Mouse (Mus musculus) kidney, embryonic 14.5 days (tissue): ENCODE data around the gene Ier3. TPM values are rescaled to one million over a fixed set of nuclear protein-coding genes. Genes with fewer than 3 reads are reported as not detected.

ENCODE experiments used
- ATAC-seq: fragments of 200-750 bp; cut with Nextera tagmentation; 2 replicates; pipeline ENCODE4 v1.8.0; 2017; ENCODE audit warnings: moderate number of reproducible peaks, mild to moderate bottlenecking, moderate TSS enrichment, moderate library complexity; ENCODE audit not compliant: low FRiP score, low TSS enrichment
- H3K27ac ChIP-seq: fragments of 300-500 bp; sonication (generic); 2 replicates; pipeline ENCODE4 v1.5.1; 2014; ENCODE audit warnings: low read depth, mild to moderate bottlenecking, low read length, moderate library complexity, mixed read lengths
- H3K27me3 ChIP-seq: fragments of 300-500 bp; sonication (generic); 2 replicates; pipeline ENCODE4 v1.6.1; 2014; ENCODE audit warnings: mild to moderate bottlenecking, low read length; ENCODE audit not compliant: control insufficient read depth, insufficient read depth
- H3K36me3 ChIP-seq: fragments of 300-500 bp; sonication (generic); 2 replicates; pipeline ENCODE4 v1.6.1; 2014; ENCODE audit warnings: low read length, mixed read lengths; ENCODE audit not compliant: control insufficient read depth, insufficient read depth
- H3K4me1 ChIP-seq: fragments of 300-500 bp; sonication (generic); 2 replicates; pipeline ENCODE4 v1.6.1; 2014; ENCODE audit warnings: low read length, mixed read lengths; ENCODE audit not compliant: control insufficient read depth, insufficient read depth
- H3K4me2 ChIP-seq: fragments of 300-500 bp; sonication (generic); replicated peaks from 2 replicates; pipeline ENCODE4 v1.6.1; 2014; ENCODE audit warnings: low read depth, mild to moderate bottlenecking, low read length
- H3K4me3 ChIP-seq: fragments of 300-500 bp; sonication (generic); 2 replicates; pipeline ENCODE4 v1.5.1; 2014; ENCODE audit warnings: mild to moderate bottlenecking, low read length
- H3K9ac ChIP-seq: fragments of 300-500 bp; sonication (generic); 2 replicates; pipeline ENCODE4 v1.6.1; 2014; ENCODE audit warnings: low read depth, mild to moderate bottlenecking, low read length, moderate library complexity
- H3K9me3 ChIP-seq: fragments of 300-500 bp; sonication (generic); 2 replicates; pipeline ENCODE4 v1.6.1; 2016; ENCODE audit warnings: low read length; ENCODE audit not compliant: control insufficient read depth
- WGBS: fragments of 180-500 bp; shearing (Covaris S2); extraction: QIAGEN DNeasy Blood & Tissue Kit; methylation state at CpG from one replicate; pipeline ENCODE4 v1.1.7; 2014; 5-methylcytosine and 5-hydroxymethylcytosine counted together
- polyA plus RNA-seq: library from polyadenylated mRNA; unstranded; fragments of >200 nt; fragmentation: Nextera tagmentation; extraction: Ambion mirVana; gene quantifications from 2 replicates; pipeline ENCODE4 v1.2.1, GENCODE M21; 2014

The Ier3 gene
- polyA plus RNA-seq, 1 experiment from 2014 or later: 6.8 TPM

GRCm38 (mm10) chr17:35785140-35785539, 36.3 kb upstream of the Ier3 start:
- Histone ChIP-seq H3K4me3 (no peak overlapping the region), H3K36me3 (no peaks in the 10 kb centered on the region)

GRCm38 (mm10) chr17:35787493-35787892, 34.0 kb upstream of the Ier3 start:
- H3K27me3 ChIP-seq: no peaks in the 10 kb centered on the region
- H3K27ac ChIP-seq: no peak overlapping the region
- H3K4me3 ChIP-seq: no peak overlapping the region
- H3K4me1 ChIP-seq: no peaks in the 10 kb centered on the region
- ATAC-seq: no peak
- H3K9ac ChIP-seq: no peak overlapping the region
- H3K36me3 ChIP-seq: no peaks in the 10 kb centered on the region
- no peak overlapping the region for H3K4me2 ChIP-seq
- no peaks in the 10 kb centered on the region for H3K9me3 ChIP-seq

More at GRCm38 (mm10) chr17:35785140-35785539, 36.3 kb upstream of the Ier3 start:
- Histone ChIP-seq H3K27ac (no peak overlapping the region), H3K9ac (no peak overlapping the region), H3K4me1 (no peaks in the 10 kb centered on the region), H3K4me2 (no peak overlapping the region), H3K27me3 (no peaks in the 10 kb centered on the region), H3K9me3 (no peaks in the 10 kb centered on the region)
- WGBS: 82% methylated on average over 4 of the region's 4 CpGs
- ATAC-seq: no peak

GRCm38 (mm10) chr17:35788025-35788424, 33.5 kb upstream of the Ier3 start:
- Histone ChIP-seq H3K27me3 (no peaks in the 10 kb centered on the region), H3K9me3 (no peaks in the 10 kb centered on the region), H3K27ac (no peak overlapping the region), H3K4me2 (no peak overlapping the region), H3K4me3 (no peak overlapping the region), H3K4me1 (no peaks in the 10 kb centered on the region), H3K9ac (no peak overlapping the region), H3K36me3 (no peaks in the 10 kb centered on the region)
- no peak for ATAC-seq
- WGBS: 73% methylated on average over 3 of the region's 3 CpGs

GRCm38 (mm10) chr17:35790933-35791332, 30.6 kb upstream of the Ier3 start:
- Histone ChIP-seq H3K9me3 (no peaks in the 10 kb centered on the region), H3K27ac (no peak overlapping the region), H3K36me3 (no peaks in the 10 kb centered on the region), H3K9ac (no peak overlapping the region), H3K4me2 (no peak overlapping the region), H3K4me1 (no peaks in the 10 kb centered on the region), H3K4me3 (no peak overlapping the region), H3K27me3 (no peaks in the 10 kb centered on the region)
- ATAC-seq: no peak
- 85% methylated on average over 4 of the region's 4 CpGs for WGBS

GRCm38 (mm10) chr17:35792837-35793236, 28.6 kb upstream of the Ier3 start:
- no peak overlapping the region for H3K4me2 ChIP-seq
- no peaks in the 10 kb centered on the region for H3K36me3 ChIP-seq
- no peaks in the 10 kb centered on the region for H3K27me3 ChIP-seq
- no peak overlapping the region for H3K27ac ChIP-seq
- H3K9me3 ChIP-seq: no peaks in the 10 kb centered on the region
- WGBS: 88% methylated on average over 2 of the region's 2 CpGs
- no peak for ATAC-seq
- H3K9ac ChIP-seq: no peak overlapping the region
- no peak overlapping the region for H3K4me3 ChIP-seq
- H3K4me1 ChIP-seq: no peaks in the 10 kb centered on the region

- Histone ChIP-seq H3K9ac (no peak overlapping the region), H3K36me3 (no peaks in the 10 kb centered on the region), H3K4me1 (no peaks in the 10 kb centered on the region), H3K4me2 (no peak overlapping the region), H3K27ac (no peak overlapping the region), H3K27me3 (no peaks in the 10 kb centered on the region), H3K9me3 (no peaks in the 10 kb centered on the region), H3K4me3 (no peak overlapping the region)
- ATAC-seq: no peak
- 53% methylated on average over 2 of the region's 2 CpGs for WGBS
Observed at GRCm38 (mm10) chr17:35795099-35795498, 26.4 kb upstream of the Ier3 start.

GRCm38 (mm10) chr17:35795656-35796055, 25.8 kb upstream of the Ier3 start:
- Histone ChIP-seq H3K36me3 (no peaks in the 10 kb centered on the region), H3K27me3 (no peaks in the 10 kb centered on the region), H3K4me2 (no peak overlapping the region), H3K4me1 (no peaks in the 10 kb centered on the region), H3K9ac (no peak overlapping the region), H3K4me3 (no peak overlapping the region), H3K27ac (no peak overlapping the region), H3K9me3 (no peaks in the 10 kb centered on the region)
- 80% methylated on average over 6 of the region's 6 CpGs for WGBS
- ATAC-seq: no peak

GRCm38 (mm10) chr17:35796835-35797234, 24.6 kb upstream of the Ier3 start:
- ATAC-seq: no peak
- Histone ChIP-seq H3K9ac (no peak overlapping the region), H3K4me1 (no peaks in the 10 kb centered on the region), H3K9me3 (no peaks in the 10 kb centered on the region), H3K4me3 (no peak overlapping the region), H3K27me3 (no peaks in the 10 kb centered on the region), H3K36me3 (no peaks in the 10 kb centered on the region), H3K27ac (no peak overlapping the region), H3K4me2 (no peak overlapping the region)
- WGBS: 63% methylated on average over 5 of the region's 5 CpGs

GRCm38 (mm10) chr17:35800905-35801304, 20.6 kb upstream of the Ier3 start:
- Histone ChIP-seq H3K4me1 (no peaks in the 10 kb centered on the region), H3K27me3 (no peaks in the 10 kb centered on the region), H3K4me3 (no peak overlapping the region), H3K27ac (no peak overlapping the region), H3K36me3 (no peaks in the 10 kb centered on the region), H3K4me2 (no peak overlapping the region), H3K9me3 (no peaks in the 10 kb centered on the region), H3K9ac (no peak overlapping the region)
- 78% methylated on average over 2 of the region's 2 CpGs for WGBS
- ATAC-seq: no peak

- Histone ChIP-seq H3K27me3 (no peaks in the 10 kb centered on the region), H3K4me1 (no peaks in the 10 kb centered on the region), H3K4me3 (no peak overlapping the region), H3K9me3 (no peaks in the 10 kb centered on the region), H3K36me3 (no peaks in the 10 kb centered on the region), H3K27ac (no peak overlapping the region), H3K4me2 (no peak overlapping the region), H3K9ac (no peak overlapping the region)
- 57% methylated on average over 6 of the region's 6 CpGs for WGBS
- ATAC-seq: no peak
Observed at GRCm38 (mm10) chr17:35803020-35803419, 18.5 kb upstream of the Ier3 start.
